Mouse (Mus musculus) embryonic facial prominence, embryonic 14.5 days (tissue): Measurements from ENCODE around the gene Gja4. TPM values are rescaled to one million over a fixed set of nuclear protein-coding genes. Genes with fewer than 3 reads are reported as not detected.

Experiments
- ATAC-seq: fragments of 200-750 bp; cut with Nextera tagmentation; 2 replicates; pipeline ENCODE4 v1.8.0; 2017; ENCODE audit warnings: low read depth, moderate number of reproducible peaks, moderate TSS enrichment
- DNase-seq: peaks from one replicate; pipeline ENCODE4 v3.0.0-alpha.2; 2015; ENCODE audit warnings: low spot score
- H3K27ac ChIP-seq: fragments of 300-500 bp; sonication (generic); replicated peaks from 2 replicates; pipeline ENCODE4 v1.5.1; 2014; ENCODE audit warnings: low read depth, mild to moderate bottlenecking, low read length, moderate library complexity
- H3K27me3 ChIP-seq: fragments of 300-500 bp; sonication (generic); replicated peaks from 2 replicates; pipeline ENCODE4 v1.6.1; 2014; ENCODE audit warnings: low read length; ENCODE audit not compliant: control insufficient read depth, insufficient read depth
- H3K36me3 ChIP-seq: fragments of 300-500 bp; sonication (generic); 2 replicates; pipeline ENCODE4 v1.6.1; 2014; ENCODE audit warnings: low read length, mixed read lengths; ENCODE audit not compliant: control insufficient read depth, insufficient read depth
- H3K4me1 ChIP-seq: fragments of 300-500 bp; sonication (generic); 2 replicates; pipeline ENCODE4 v1.6.1; 2014; ENCODE audit warnings: antibody characterized with exemption, low read length; ENCODE audit not compliant: control insufficient read depth, insufficient read depth
- H3K4me2 ChIP-seq: fragments of 300-500 bp; sonication (generic); 2 replicates; pipeline ENCODE4 v1.6.1; 2014; ENCODE audit warnings: low read depth, mild to moderate bottlenecking, low read length, moderate library complexity, mixed read lengths
- H3K4me3 ChIP-seq: fragments of 300-500 bp; sonication (generic); 2 replicates; pipeline ENCODE4 v1.5.1; 2014; ENCODE audit warnings: low read depth, mild to moderate bottlenecking, low read length
- H3K9ac ChIP-seq: fragments of 300-500 bp; sonication (generic); 2 replicates; pipeline ENCODE4 v1.6.1; 2014; ENCODE audit warnings: low read depth, mild to moderate bottlenecking, low read length, moderate library complexity, mixed read lengths
- H3K9me3 ChIP-seq: fragments of 300-500 bp; sonication (generic); 2 replicates; pipeline ENCODE4 v1.6.1; 2016; ENCODE audit warnings: low read length; ENCODE audit not compliant: control insufficient read depth
- WGBS: fragments of 180-500 bp; shearing (Covaris S2); extraction: QIAGEN DNeasy Blood & Tissue Kit; methylation state at CpG from one replicate; pipeline ENCODE4 v1.1.7; 2014; 5-methylcytosine and 5-hydroxymethylcytosine counted together
- polyA plus RNA-seq: library from polyadenylated mRNA; unstranded; fragments of >200 nt; fragmentation: Nextera tagmentation; extraction: Ambion mirVana; gene quantifications from 2 replicates; pipeline ENCODE4 v1.2.1, GENCODE M21; 2014

Gene Gja4
- polyA plus RNA-seq, 1 experiment from 2014 or later, result 20.7 TPM

- no peak for ATAC-seq
- WGBS, result 67% methylated on average over 7 of the region's 7 CpGs
- no peak overlapping the region for H3K9ac ChIP-seq
- H3K4me3 ChIP-seq, result no peak overlapping the region
- peaks cover 62% of the 10 kb centered on the region for H3K27me3 ChIP-seq
- no peak overlapping the region for H3K4me2 ChIP-seq
- no peaks in the 10 kb centered on the region for H3K36me3 ChIP-seq
- peaks cover 7% of the 10 kb centered on the region for H3K4me1 ChIP-seq
- H3K27ac ChIP-seq, result no peak overlapping the region
- no peak for DNase-seq
- no peaks in the 10 kb centered on the region for H3K9me3 ChIP-seq
Measured at GRCm38 (mm10) chr4:127328378-127328777, 14.5 kb upstream of the Gja4 start.

GRCm38 (mm10) chr4:127327749-127328148, 13.9 kb upstream of the Gja4 start:
- peaks cover 7% of the 10 kb centered on the region for H3K4me1 ChIP-seq
- H3K27me3 ChIP-seq, result peaks cover 59% of the 10 kb centered on the region
- H3K27ac ChIP-seq, result no peak overlapping the region
- no peak overlapping the region for H3K4me2 ChIP-seq
- H3K9me3 ChIP-seq, result no peaks in the 10 kb centered on the region
- 55% methylated on average over 6 of the region's 6 CpGs for WGBS
- no peaks in the 10 kb centered on the region for H3K36me3 ChIP-seq
- ATAC-seq, result no peak
- H3K4me3 ChIP-seq, result no peak overlapping the region
- DNase-seq, result no peak
- H3K9ac ChIP-seq, result no peak overlapping the region

GRCm38 (mm10) chr4:127327258-127327657, 13.4 kb upstream of the Gja4 start:
- peaks cover 54% of the 10 kb centered on the region for H3K27me3 ChIP-seq
- H3K9ac ChIP-seq, result no peak overlapping the region
- H3K4me2 ChIP-seq, result no peak overlapping the region
- no peaks in the 10 kb centered on the region for H3K9me3 ChIP-seq
- peaks cover 7% of the 10 kb centered on the region for H3K4me1 ChIP-seq
- DNase-seq (no peak), ATAC-seq (no peak)
- WGBS, result 58% methylated on average over 7 of the region's 7 CpGs
- H3K27ac ChIP-seq, result no peak overlapping the region
- no peaks in the 10 kb centered on the region for H3K36me3 ChIP-seq
- no peak overlapping the region for H3K4me3 ChIP-seq

GRCm38 (mm10) chr4:127325276-127325675, 11.4 kb upstream of the Gja4 start:
- no peaks in the 10 kb centered on the region for H3K9me3 ChIP-seq
- WGBS, result 82% methylated on average over 5 of the region's 5 CpGs
- H3K4me2 ChIP-seq, result no peak overlapping the region
- no peaks in the 10 kb centered on the region for H3K36me3 ChIP-seq
- no peak overlapping the region for H3K4me3 ChIP-seq
- H3K4me1 ChIP-seq, result peaks cover 3% of the 10 kb centered on the region
- H3K9ac ChIP-seq, result no peak overlapping the region
- peaks cover 34% of the 10 kb centered on the region for H3K27me3 ChIP-seq
- H3K27ac ChIP-seq, result no peak overlapping the region
- ATAC-seq (no peak), DNase-seq (no peak)

GRCm38 (mm10) chr4:127324759-127325158, 10.9 kb upstream of the Gja4 start:
- H3K27me3 ChIP-seq, result peaks cover 29% of the 10 kb centered on the region
- no peaks in the 10 kb centered on the region for H3K4me1 ChIP-seq
- H3K27ac ChIP-seq, result no peak overlapping the region
- WGBS, result 8% methylated on average over 6 of the region's 6 CpGs
- ATAC-seq (peak; percentile 77), DNase-seq (peak; percentile 90)
- no peak overlapping the region for H3K4me2 ChIP-seq
- no peaks in the 10 kb centered on the region for H3K36me3 ChIP-seq
- no peak overlapping the region for H3K4me3 ChIP-seq
- H3K9ac ChIP-seq, result no peak overlapping the region
- H3K9me3 ChIP-seq, result no peaks in the 10 kb centered on the region

- H3K27me3 ChIP-seq, result peaks cover 25% of the 10 kb centered on the region
- H3K9me3 ChIP-seq, result no peaks in the 10 kb centered on the region
- WGBS, result 75% methylated on average over 10 of the region's 10 CpGs
- no peaks in the 10 kb centered on the region for H3K36me3 ChIP-seq
- DNase-seq, result no peak
- ATAC-seq, result no peak
- no peak overlapping the region for H3K4me3 ChIP-seq
- no peak overlapping the region for H3K9ac ChIP-seq
- H3K27ac ChIP-seq, result no peak overlapping the region
- H3K4me1 ChIP-seq, result no peaks in the 10 kb centered on the region
- H3K4me2 ChIP-seq, result no peak overlapping the region
Measured at GRCm38 (mm10) chr4:127324296-127324695, 10.5 kb upstream of the Gja4 start.

- no peak overlapping the region for H3K9ac ChIP-seq
- WGBS, result 77% methylated on average over 3 of the region's 3 CpGs
- H3K4me3 ChIP-seq, result no peak overlapping the region
- H3K36me3 ChIP-seq, result no peaks in the 10 kb centered on the region
- H3K4me2 ChIP-seq, result no peak overlapping the region
- no peaks in the 10 kb centered on the region for H3K4me1 ChIP-seq
- no peaks in the 10 kb centered on the region for H3K9me3 ChIP-seq
- no peak overlapping the region for H3K27ac ChIP-seq
- no peak for DNase-seq
- no peak for ATAC-seq
- H3K27me3 ChIP-seq, result peaks cover 19% of the 10 kb centered on the region
Measured at GRCm38 (mm10) chr4:127323651-127324050, 9.8 kb upstream of the Gja4 start.

- Histone ChIP-seq H3K9me3 (no peaks in the 10 kb centered on the region), H3K4me3 (no peak overlapping the region), H3K27ac (no peak overlapping the region), H3K9ac (no peak overlapping the region), H3K4me1 (no peaks in the 10 kb centered on the region), H3K36me3 (no peaks in the 10 kb centered on the region), H3K27me3 (no peaks in the 10 kb centered on the region), H3K4me2 (no peak overlapping the region)
- ATAC-seq (peak; percentile 47; the same call in 1 of the 2 replicates), DNase-seq (peak; percentile 70)
- 4% methylated on average over 3 of the region's 3 CpGs for WGBS
Measured at GRCm38 (mm10) chr4:127319613-127320012, 5.8 kb upstream of the Gja4 start.

- H3K4me3 ChIP-seq, result no peak overlapping the region
- DNase-seq, result no peak
- ATAC-seq, result no peak
Measured at GRCm38 (mm10) chr4:127317143-127317542, 3.3 kb upstream of the Gja4 start.

More at GRCm38 (mm10) chr4:127317143-127317542, 3.3 kb upstream of the Gja4 start:
- no peak overlapping the region for H3K4me2 ChIP-seq
- peaks cover 10% of the 10 kb centered on the region; the same call in 1 of the 2 replicates for H3K27me3 ChIP-seq
- H3K9ac ChIP-seq, result no peak overlapping the region
- WGBS, result 53% methylated on average over 4 of the region's 4 CpGs
- H3K27ac ChIP-seq, result no peak overlapping the region
- peaks cover 14% of the 10 kb centered on the region; the same call in 1 of the 2 replicates for H3K4me1 ChIP-seq
- H3K36me3 ChIP-seq, result no peaks in the 10 kb centered on the region
- H3K9me3 ChIP-seq, result no peaks in the 10 kb centered on the region
